Mouse (Mus musculus) heart, embryonic 14.5 days (tissue): Measurements from ENCODE around the gene Thsd4. TPM values are rescaled to one million over a fixed set of nuclear protein-coding genes. Genes with fewer than 3 reads are reported as not detected.

Source experiments
- ATAC-seq: fragments of 200-750 bp; cut with Nextera tagmentation; 2 replicates; pipeline ENCODE4 v1.8.0; 2017; ENCODE audit warnings: low read depth, moderate TSS enrichment; ENCODE audit not compliant: insufficient number of reproducible peaks, insufficient read depth, low FRiP score
- H3K27ac ChIP-seq, 2 experiments: fragments of 200-500 bp in 1 of 2; fragments of 300-500 bp in 1 of 2; sonication (generic) in 1 of 2; replicated peaks in 1 of 2; 2 replicates each; pipeline ENCODE4 v1.5.1; 2012 to 2014; ENCODE audit warnings: low read depth in 2 of 2, low read length in 2 of 2, control low read depth in 1 of 2, mild to moderate bottlenecking in 1 of 2, mixed read lengths in 1 of 2; ENCODE audit not compliant: control insufficient read depth in 1 of 2, insufficient read depth in 1 of 2
- H3K27me3 ChIP-seq: fragments of 300-500 bp; sonication (generic); 2 replicates; pipeline ENCODE4 v1.6.1; 2014; ENCODE audit warnings: mild to moderate bottlenecking, low read length, control low read depth; ENCODE audit not compliant: control insufficient read depth, insufficient read depth
- H3K36me3 ChIP-seq: fragments of 300-500 bp; sonication (generic); 2 replicates; pipeline ENCODE4 v1.6.1; 2014; ENCODE audit warnings: mild to moderate bottlenecking, control low read depth, low read length, mixed read lengths; ENCODE audit not compliant: control insufficient read depth, insufficient read depth
- H3K4me1 ChIP-seq, 2 experiments: fragments of 200-500 bp in 1 of 2; fragments of 300-500 bp in 1 of 2; sonication (generic) in 1 of 2; 2 replicates each; pipeline ENCODE4 v1.6.1; 2012 to 2014; ENCODE audit warnings: low read length in 2 of 2, control low read depth in 1 of 2, mixed read lengths in 1 of 2; ENCODE audit not compliant: control insufficient read depth in 2 of 2, insufficient read depth in 2 of 2
- H3K4me2 ChIP-seq: fragments of 300-500 bp; sonication (generic); 2 replicates; pipeline ENCODE4 v1.6.1; 2014; ENCODE audit warnings: mild to moderate bottlenecking, low read length
- H3K4me3 ChIP-seq, 2 experiments: fragments of 200-500 bp in 1 of 2; fragments of 300-500 bp in 1 of 2; sonication (generic) in 1 of 2; 2 replicates each; pipeline ENCODE4 v1.5.1; 2012 to 2014; ENCODE audit warnings: low read length in 2 of 2, mild to moderate bottlenecking in 2 of 2, control low read depth in 1 of 2, low read depth in 1 of 2, moderate library complexity in 1 of 2; ENCODE audit not compliant: control insufficient read depth in 1 of 2, insufficient read depth in 1 of 2
- H3K9ac ChIP-seq: fragments of 300-500 bp; sonication (generic); 2 replicates; pipeline ENCODE4 v1.6.1; 2014; ENCODE audit warnings: mild to moderate bottlenecking, low read length
- H3K9me3 ChIP-seq: fragments of 300-500 bp; sonication (generic); 2 replicates; pipeline ENCODE4 v1.6.1; 2016; ENCODE audit warnings: low read length, control low read depth; ENCODE audit not compliant: control insufficient read depth
- WGBS: fragments of 180-500 bp; shearing (Covaris S2); extraction: QIAGEN DNeasy Blood & Tissue Kit; methylation state at CpG from one replicate; pipeline ENCODE4 v1.1.7; 2014; 5-methylcytosine and 5-hydroxymethylcytosine counted together
- polyA plus RNA-seq: library from polyadenylated mRNA; unstranded; fragments of >200 nt; fragmentation: Nextera tagmentation; extraction: Ambion mirVana; gene quantifications from 2 replicates; pipeline ENCODE4 v1.2.1, GENCODE M21; 2014

Gene Thsd4
- polyA plus RNA-seq, 1 experiment from 2014 or later = 9.5 TPM

GRCm38 (mm10) chr9:60312670-60313069 is 209.2 kb downstream of the Thsd4 start:
- Histone ChIP-seq H3K9me3 (no peaks in the 10 kb centered on the region), H3K27me3 (no peaks in the 10 kb centered on the region), H3K4me1 (peaks cover 15% of the 10 kb centered on the region in 2 experiments), H3K9ac (no peak overlapping the region), H3K27ac (no peak overlapping the region), H3K4me2 (no peak overlapping the region), H3K4me3 (no peak overlapping the region), H3K36me3 (no peaks in the 10 kb centered on the region)
- no peak for ATAC-seq
- 82% methylated on average over 7 of the region's 7 CpGs for WGBS

- H3K27ac ChIP-seq = no peak overlapping the region
- no peak overlapping the region for H3K4me3 ChIP-seq
- ATAC-seq = no peak
- H3K4me1 ChIP-seq = peaks cover 8 to 11% of the 10 kb centered on the region in 2 experiments
- H3K9me3 ChIP-seq = no peaks in the 10 kb centered on the region
- no peaks in the 10 kb centered on the region for H3K27me3 ChIP-seq
- no peak overlapping the region for H3K4me2 ChIP-seq
- no peak overlapping the region for H3K9ac ChIP-seq
- H3K36me3 ChIP-seq = no peaks in the 10 kb centered on the region
- WGBS = 88% methylated on average over 10 of the region's 10 CpGs
Measured at GRCm38 (mm10) chr9:60311594-60312128, 210.2 kb downstream of the Thsd4 start.

- Histone ChIP-seq H3K9me3 (no peaks in the 10 kb centered on the region), H3K4me2 (no peak overlapping the region), H3K9ac (no peak overlapping the region), H3K36me3 (no peaks in the 10 kb centered on the region), H3K4me1 (peaks cover 0 to 7% of the 10 kb centered on the region in 2 experiments; a peak in 2 of 4 replicates), H3K27ac (no peak overlapping the region), H3K4me3 (no peak overlapping the region), H3K27me3 (no peaks in the 10 kb centered on the region)
- no peak for ATAC-seq
- 63% methylated on average over 8 of the region's 8 CpGs for WGBS
Measured at GRCm38 (mm10) chr9:60310741-60311317, 211.0 kb downstream of the Thsd4 start.

- peaks cover 0 to 7% of the 10 kb centered on the region in 2 experiments; a peak in 1 of 4 replicates for H3K4me1 ChIP-seq
- WGBS = 78% methylated on average over 16 of the region's 16 CpGs
- no peaks in the 10 kb centered on the region for H3K27me3 ChIP-seq
- H3K27ac ChIP-seq = no peak overlapping the region
- no peaks in the 10 kb centered on the region for H3K36me3 ChIP-seq
- H3K9ac ChIP-seq = no peak overlapping the region
- H3K9me3 ChIP-seq = no peaks in the 10 kb centered on the region
- H3K4me2 ChIP-seq = no peak overlapping the region
- no peak for ATAC-seq
- no peak overlapping the region for H3K4me3 ChIP-seq
Measured at GRCm38 (mm10) chr9:60309786-60310711, 211.8 kb downstream of the Thsd4 start.

- Histone ChIP-seq H3K4me3 (no peak overlapping the region), H3K9ac (no peak overlapping the region), H3K36me3 (no peaks in the 10 kb centered on the region), H3K4me2 (no peak overlapping the region), H3K4me1 (peaks cover 0 to 7% of the 10 kb centered on the region in 2 experiments; a peak in 1 of 4 replicates), H3K27me3 (no peaks in the 10 kb centered on the region), H3K9me3 (no peaks in the 10 kb centered on the region), H3K27ac (no peak overlapping the region)
- no peak for ATAC-seq
- 61% methylated on average over 4 of the region's 4 CpGs for WGBS
Measured at GRCm38 (mm10) chr9:60308182-60308581, 213.7 kb downstream of the Thsd4 start.

GRCm38 (mm10) chr9:60307469-60307868 is 214.4 kb downstream of the Thsd4 start:
- no peak for ATAC-seq
- Histone ChIP-seq H3K4me3 (no peak overlapping the region), H3K36me3 (no peaks in the 10 kb centered on the region), H3K9ac (no peak overlapping the region), H3K4me2 (no peak overlapping the region), H3K27me3 (no peaks in the 10 kb centered on the region), H3K9me3 (no peaks in the 10 kb centered on the region), H3K27ac (no peak overlapping the region), H3K4me1 (peaks cover 0 to 7% of the 10 kb centered on the region in 2 experiments; a peak in 1 of 4 replicates)
- 84% methylated on average over 5 of the region's 5 CpGs for WGBS

GRCm38 (mm10) chr9:60306241-60306640 is 215.6 kb downstream of the Thsd4 start:
- H3K9me3 ChIP-seq = no peaks in the 10 kb centered on the region
- no peaks in the 10 kb centered on the region for H3K27me3 ChIP-seq
- no peaks in the 10 kb centered on the region for H3K36me3 ChIP-seq
- H3K9ac ChIP-seq = no peak overlapping the region
- 84% methylated on average over 4 of the region's 4 CpGs for WGBS
- H3K27ac ChIP-seq = no peak overlapping the region
- no peak overlapping the region for H3K4me3 ChIP-seq
- H3K4me1 ChIP-seq = peaks cover 0 to 7% of the 10 kb centered on the region in 2 experiments; a peak in 1 of 4 replicates
- no peak for ATAC-seq
- H3K4me2 ChIP-seq = no peak overlapping the region
